Mouse (Mus musculus): Measurements from ENCODE around the gene Cacna1a. TPM values are rescaled to one million over a fixed set of nuclear protein-coding genes. Genes with fewer than 3 reads are reported as not detected.
"Not testable (repeated sequence)": the region's sequence is repeated elsewhere in the genome, so short reads cannot be mapped to it uniquely, and the experiment has no call there.

Cacna1a gene
- polyA plus RNA-seq, 1 experiment from 2014 or later, result 0.15 TPM

GRCm38 (mm10) chr8:84661458-84661871 is 273.2 kb downstream of the Cacna1a start:
- Histone ChIP-seq H3K27me3 (0 out of 2 replicates have a peak, but pooled peaks cover 1% of the 10 kb centered on the region), H3K4me1 (replicated peaks) (peaks cover 84% of the 10 kb centered on the region), H3K9me3 (replicated peaks) (no peaks in the 10 kb centered on the region), H3K27ac (replicated peaks) (peak overlapping the region; percentile 96), H3K4me2 (peak overlapping the region; percentile 99), H3K36me3 (replicated peaks) (no peaks in the 10 kb centered on the region), H3K9ac (peak overlapping the region; percentile 84), H3K4me3 (replicated peaks) (peak overlapping the region; percentile 76)
- ATAC-seq (ENCODE audit: insufficient read depth), result peak; percentile 54
- whole genome bisulfite sequencing (ENCODE audit: insufficient replicate concordance), result under 1% methylated on average over 24 of the region's 24 CpGs

- no peaks in the 10 kb centered on the region for H3K36me3 ChIP-seq (replicated peaks)
- peak overlapping the region; percentile 84 for H3K9ac ChIP-seq
- WGBS (ENCODE audit: insufficient replicate concordance), result under 1% methylated on average over 61 of the region's 61 CpGs
- peak; percentile 3; the same call in 1 of the 2 replicates for ATAC-seq (ENCODE audit: insufficient read depth)
- H3K27ac ChIP-seq (replicated peaks), result peak overlapping the region; percentile 96
- H3K4me2 ChIP-seq, result peak overlapping the region; percentile 99
- peaks cover 84% of the 10 kb centered on the region for H3K4me1 ChIP-seq (replicated peaks)
- H3K27me3 ChIP-seq, result no peaks in the 10 kb centered on the region
- no peaks in the 10 kb centered on the region for H3K9me3 ChIP-seq (replicated peaks)
- peak overlapping the region; percentile 76 for H3K4me3 ChIP-seq (replicated peaks)
Measured at GRCm38 (mm10) chr8:84661961-84662571, 273.8 kb downstream of the Cacna1a start.

GRCm38 (mm10) chr8:84662581-84663065 is 274.4 kb downstream of the Cacna1a start, which contains the start of gene Ier2:
Gene Ier2 (minus strand): TSS chr8:84662852.
- WGBS (ENCODE audit: insufficient replicate concordance), result under 1% methylated on average over 27 of the region's 27 CpGs
- Histone ChIP-seq H3K4me2 (peak within 1 kb of the TSS; percentile 99), H3K9ac (peak within 1 kb of the TSS; percentile 84), H3K36me3 (replicated peaks) (no peaks in the 10 kb centered on the region), H3K4me1 (replicated peaks) (peaks cover 81% of the 10 kb centered on the region), H3K27me3 (no peaks in the 10 kb centered on the region), H3K9me3 (replicated peaks) (no peaks in the 10 kb centered on the region), H3K4me3 (replicated peaks) (peak within 1 kb of the TSS; percentile 76), H3K27ac (replicated peaks) (peak within 1 kb of the TSS; percentile 96)
- ATAC-seq (ENCODE audit: insufficient read depth), result peak; percentile 65

- Histone ChIP-seq H3K9ac (peak overlapping the region; percentile 84), H3K9me3 (replicated peaks) (no peaks in the 10 kb centered on the region), H3K4me1 (replicated peaks) (peaks cover 82% of the 10 kb centered on the region), H3K36me3 (replicated peaks) (no peaks in the 10 kb centered on the region), H3K4me3 (replicated peaks) (peak overlapping the region; percentile 76), H3K4me2 (peak overlapping the region; percentile 99), H3K27me3 (no peaks in the 10 kb centered on the region), H3K27ac (replicated peaks) (peak overlapping the region; percentile 96)
- ATAC-seq (ENCODE audit: insufficient read depth), result peak; percentile 77
- WGBS (ENCODE audit: insufficient replicate concordance), result 3% methylated on average over 43 of the region's 43 CpGs
Measured at GRCm38 (mm10) chr8:84663483-84664327, 275.5 kb downstream of the Cacna1a start.

DNA sequence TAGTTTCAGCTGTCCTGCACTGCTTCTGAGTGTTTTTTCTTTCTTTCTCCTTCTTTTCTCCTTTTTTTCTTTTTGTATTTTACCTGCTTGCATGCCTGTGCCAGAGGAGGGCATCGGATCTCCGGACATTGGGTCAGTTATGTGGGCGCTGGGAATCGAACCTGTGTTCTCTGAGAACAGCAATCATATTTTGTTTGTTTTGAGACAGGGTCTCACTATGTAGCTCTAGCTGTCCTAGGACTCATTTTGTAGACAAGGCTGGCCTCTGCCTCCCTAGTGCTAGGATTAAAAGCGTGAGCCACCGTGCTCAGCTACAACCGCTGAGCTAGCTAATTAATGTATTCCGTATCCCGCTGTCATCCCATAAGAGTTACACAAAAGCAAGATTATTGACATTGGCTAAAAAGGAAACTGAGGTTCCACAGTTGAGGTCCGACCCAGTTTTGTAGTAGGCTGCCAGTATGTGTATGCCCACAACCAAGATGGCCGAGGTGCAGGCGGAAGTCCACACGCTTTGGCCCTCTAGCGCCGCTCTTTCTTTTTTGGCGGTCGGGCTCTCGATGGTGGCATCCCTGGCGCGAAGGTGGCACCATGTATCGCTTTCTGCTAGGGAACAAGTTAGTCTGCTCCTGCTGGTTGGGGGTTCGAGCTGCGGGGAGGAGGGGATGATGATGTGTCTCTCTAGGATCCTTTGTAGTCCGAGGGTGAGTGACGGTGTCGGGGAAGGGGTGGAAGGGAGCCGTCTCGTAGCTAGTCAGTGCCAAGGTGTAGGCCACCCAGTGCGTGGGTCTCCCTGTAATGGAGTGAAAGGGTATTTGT is 276.5 kb downstream of the Cacna1a start:
- Histone ChIP-seq H3K9me3 (replicated peaks) (no peaks in the 10 kb centered on the region), H3K4me1 (replicated peaks) (peaks cover 76% of the 10 kb centered on the region), H3K27me3 (no peaks in the 10 kb centered on the region), H3K4me2 (peak overlapping the region; percentile 99), H3K4me3 (replicated peaks) (peak overlapping the region; percentile 76), H3K27ac (replicated peaks) (peak overlapping the region; percentile 96), H3K36me3 (replicated peaks) (no peaks in the 10 kb centered on the region), H3K9ac (peak overlapping the region; percentile 84)
- peak; percentile 37 for ATAC-seq (ENCODE audit: insufficient read depth)
- under 1% methylated on average over 29 of the region's 29 CpGs for WGBS (ENCODE audit: insufficient replicate concordance)

- H3K27me3 ChIP-seq, result no peaks in the 10 kb centered on the region
- peak overlapping the region; percentile 84 for H3K9ac ChIP-seq
- peaks cover 74% of the 10 kb centered on the region for H3K4me1 ChIP-seq (replicated peaks)
- no peaks in the 10 kb centered on the region for H3K9me3 ChIP-seq (replicated peaks)
- H3K4me2 ChIP-seq, result peak overlapping the region; percentile 99
- ATAC-seq (ENCODE audit: insufficient read depth), result no peak
- peak overlapping the region; percentile 96 for H3K27ac ChIP-seq (replicated peaks)
- no peaks in the 10 kb centered on the region for H3K36me3 ChIP-seq (replicated peaks)
- peak overlapping the region; percentile 76 for H3K4me3 ChIP-seq (replicated peaks)
- WGBS (ENCODE audit: insufficient replicate concordance), result 1% methylated on average over 14 of the region's 14 CpGs
Measured at GRCm38 (mm10) chr8:84665385-84665893, 277.2 kb downstream of the Cacna1a start.

- 67% methylated on average over 1 of the region's 1 CpGs for WGBS (ENCODE audit: insufficient replicate concordance)
- H3K9me3 ChIP-seq (replicated peaks), result no peaks in the 10 kb centered on the region
- no peak for ATAC-seq (ENCODE audit: insufficient read depth)
- peaks cover 52% of the 10 kb centered on the region for H3K4me1 ChIP-seq (replicated peaks)
- H3K27me3 ChIP-seq, result no peaks in the 10 kb centered on the region
- no peak overlapping the region for H3K27ac ChIP-seq (replicated peaks)
- no peak overlapping the region for H3K4me2 ChIP-seq
- no peak overlapping the region for H3K9ac ChIP-seq
- H3K4me3 ChIP-seq (replicated peaks), result no peak overlapping the region
- peaks cover 19% of the 10 kb centered on the region for H3K36me3 ChIP-seq (replicated peaks)
Measured at GRCm38 (mm10) chr8:84668081-84668480, 279.8 kb downstream of the Cacna1a start.

DNA sequence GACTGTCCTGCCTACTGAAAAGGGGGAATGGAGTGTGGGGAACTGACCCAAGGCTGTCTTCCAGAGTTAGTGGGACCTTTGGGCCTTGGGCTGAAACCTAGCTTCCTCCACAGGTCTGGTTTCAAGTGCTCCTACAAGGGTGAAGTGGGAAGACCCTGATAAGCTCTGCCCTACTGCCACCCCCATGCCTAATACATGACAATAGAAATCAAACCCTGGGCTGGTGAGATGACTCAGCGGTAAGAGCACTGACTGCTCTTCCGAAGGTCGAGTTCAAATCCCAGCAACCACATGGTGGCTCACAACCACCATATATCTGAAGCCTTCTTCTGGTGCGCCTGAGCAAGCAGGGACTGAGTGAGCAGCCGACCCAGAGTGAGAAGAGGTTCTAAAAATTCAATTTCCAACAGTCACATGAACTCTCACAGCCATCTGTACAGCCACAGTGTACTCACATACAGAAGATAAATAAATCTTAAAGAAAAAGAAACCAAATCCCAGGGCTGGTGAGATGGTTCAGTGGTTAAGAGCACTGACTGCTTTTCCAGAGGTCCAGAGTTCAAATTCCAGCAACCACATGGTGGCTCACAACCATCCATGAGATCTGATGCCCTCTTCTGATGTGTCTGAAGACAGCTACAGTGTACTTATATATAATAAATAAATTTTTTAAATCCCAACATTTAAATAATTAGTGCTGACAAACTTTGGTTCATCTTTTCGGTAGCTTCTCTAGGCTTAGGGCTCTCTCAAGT is 280.7 kb downstream of the Cacna1a start:
- H3K27ac ChIP-seq (replicated peaks), result no peak overlapping the region
- H3K9me3 ChIP-seq (replicated peaks), result no peaks in the 10 kb centered on the region
- WGBS (ENCODE audit: insufficient replicate concordance), result 53% methylated on average over 6 of the region's 6 CpGs
- H3K9ac ChIP-seq, result no peak overlapping the region
- H3K4me3 ChIP-seq (replicated peaks), result no peak overlapping the region
- peaks cover 45% of the 10 kb centered on the region for H3K4me1 ChIP-seq (replicated peaks)
- H3K27me3 ChIP-seq, result no peaks in the 10 kb centered on the region
- no peak for ATAC-seq (ENCODE audit: insufficient read depth)
- H3K36me3 ChIP-seq (replicated peaks), result peaks cover 27% of the 10 kb centered on the region
- no peak overlapping the region for H3K4me2 ChIP-seq

GRCm38 (mm10) chr8:84670295-84671006 is 282.2 kb downstream of the Cacna1a start:
- peak; percentile 51 for ATAC-seq (ENCODE audit: insufficient read depth)
- H3K4me2 ChIP-seq; H3K9me3 ChIP-seq (replicated peaks); H3K4me3 ChIP-seq (replicated peaks); H3K9ac ChIP-seq; H3K27me3 ChIP-seq: not testable (repeated sequence)
- Histone ChIP-seq H3K27ac (replicated peaks) (peak overlapping the region; percentile 0; the same call in 1 of the 2 replicates), H3K4me1 (replicated peaks) (peaks cover 40% of the 10 kb centered on the region), H3K36me3 (replicated peaks) (peaks cover 41% of the 10 kb centered on the region)
- WGBS (ENCODE audit: insufficient replicate concordance), result 62% methylated on average over 5 of the region's 5 CpGs

Measured in liver, embryonic 15.5 days (tissue).